Mouse (Mus musculus): ENCODE results near the gene Anp32e.
"Not testable (repeated sequence)": the region's sequence is repeated elsewhere in the genome, so short reads cannot be mapped to it uniquely, and the experiment has no call there.

Anp32e gene

GRCm38 (mm10) chr3:95928658-95929503 lies at the start of gene Anp32e:
Gene Anp32e (plus strand): TSS chr3:95929246.
- DNase-seq (ENCODE audit: low read depth), result peak; percentile 98

GRCm38 (mm10) chr3:95881979-95882815 lies 46.8 kb upstream of the Anp32e start, which contains the start of gene Ciart:
Gene Ciart (minus strand): TSS chr3:95882251.
- peak; percentile 93 for DNase-seq (ENCODE audit: low read depth)

DNA sequence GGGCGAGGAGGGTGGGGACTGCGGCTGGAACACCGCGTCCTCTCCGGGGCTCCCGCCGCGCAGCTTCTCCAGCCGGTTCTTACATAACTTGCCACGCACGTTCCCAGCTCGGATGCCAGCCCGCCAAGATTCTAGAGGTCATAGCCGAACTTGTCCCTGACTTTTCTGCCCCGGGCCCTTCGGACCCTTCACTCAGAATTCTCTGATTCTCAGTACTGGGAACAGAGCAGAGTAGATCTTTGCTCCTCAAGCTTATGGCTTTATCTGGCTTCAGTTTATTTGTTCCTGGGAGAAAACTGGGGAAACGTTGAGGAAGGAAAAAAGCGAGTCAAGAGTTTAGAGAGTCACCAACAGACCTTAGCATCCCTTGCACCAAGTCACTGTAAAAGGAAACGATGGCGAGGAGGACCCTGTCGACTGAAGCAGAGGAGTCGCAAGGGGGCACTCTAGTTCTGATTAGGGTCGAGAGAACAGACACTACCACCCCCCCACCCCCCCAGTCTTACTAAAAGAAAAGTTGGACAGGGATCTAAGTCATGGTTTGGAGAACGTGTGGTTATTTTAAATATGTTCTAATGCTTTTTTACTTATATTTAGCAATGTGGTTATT lies 46.1 kb upstream of the Anp32e start:
- DNase-seq (ENCODE audit: low read depth), result peak; percentile 79

GRCm38 (mm10) chr3:95884400-95884799 lies 44.6 kb upstream of the Anp32e start:
- DNase-seq (ENCODE audit: low read depth), result no peak

DNA sequence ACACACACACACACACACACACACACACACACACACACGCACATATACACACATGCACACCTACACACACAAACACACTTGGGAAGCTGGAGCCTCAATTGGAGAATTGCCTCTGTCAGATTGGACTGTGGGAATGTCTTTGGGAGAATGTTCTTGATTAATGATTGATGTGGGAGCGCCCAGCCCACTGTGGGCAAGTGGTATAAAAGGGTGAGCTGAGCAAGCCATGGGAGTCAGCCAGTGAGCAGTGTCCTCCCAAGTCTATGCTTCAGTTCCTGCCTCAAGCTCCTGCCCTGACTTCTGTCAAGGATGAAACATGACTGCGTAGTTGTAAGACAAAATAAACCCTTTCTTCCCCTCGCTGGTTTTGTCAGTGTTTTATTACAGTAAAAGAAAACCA lies 41.5 kb upstream of the Anp32e start:
- DNase-seq (ENCODE audit: low read depth), result no peak

GRCm38 (mm10) chr3:95889664-95890063 lies 39.4 kb upstream of the Anp32e start:
- DNase-seq (ENCODE audit: low read depth), result no peak

GRCm38 (mm10) chr3:95891211-95892065 lies 37.6 kb upstream of the Anp32e start, which contains the start of gene BC028528:
Gene BC028528 (minus strand): TSS chr3:95892005.
- no peak for DNase-seq (ENCODE audit: low read depth)

DNA sequence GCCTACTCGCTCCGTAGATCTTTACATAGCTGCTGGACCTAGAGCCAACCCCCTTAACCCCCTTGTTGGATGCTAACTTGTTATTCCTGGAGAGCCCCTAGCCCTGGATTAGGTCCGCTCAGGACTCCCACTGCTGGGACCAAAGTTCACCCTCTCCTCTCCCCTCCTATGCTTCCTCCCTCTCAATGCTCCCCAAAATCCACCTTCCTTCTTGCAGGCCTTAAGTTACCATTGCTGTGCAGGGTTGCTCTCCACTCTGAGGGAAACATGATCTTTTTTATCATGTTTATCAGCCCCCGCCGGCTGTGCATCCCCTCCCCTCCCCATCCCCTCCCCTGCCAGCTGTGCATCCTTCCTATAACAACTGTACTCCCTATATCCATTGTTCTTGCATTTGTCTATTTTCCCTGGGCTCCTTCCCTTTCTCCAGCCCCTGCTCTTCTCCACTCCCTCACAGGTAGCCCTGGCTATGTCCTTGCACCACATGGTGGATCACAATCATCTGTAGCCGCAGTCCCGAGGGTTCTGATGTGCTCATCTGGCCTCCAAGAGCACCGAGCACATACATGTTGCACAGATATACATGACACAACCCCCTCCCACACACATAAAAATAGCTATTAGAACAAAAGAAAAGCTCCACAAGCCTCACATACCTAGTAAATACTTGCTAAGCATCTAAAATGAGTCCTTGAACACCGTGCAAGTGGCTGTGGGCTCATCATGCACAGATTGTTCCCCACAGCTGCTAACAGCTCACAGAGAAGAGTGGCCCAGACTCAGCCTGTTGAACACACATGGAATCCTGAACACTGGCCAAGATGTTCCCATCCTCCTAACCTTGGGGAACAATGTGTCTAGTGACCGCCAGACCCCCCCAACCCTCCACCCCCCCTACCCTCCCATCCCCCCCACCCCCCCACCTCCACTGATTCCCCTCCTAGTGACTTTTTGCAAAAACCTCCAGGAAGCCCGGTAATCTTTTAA lies 36.7 kb upstream of the Anp32e start:
- DNase-seq (ENCODE audit: low read depth), result no peak

DNA sequence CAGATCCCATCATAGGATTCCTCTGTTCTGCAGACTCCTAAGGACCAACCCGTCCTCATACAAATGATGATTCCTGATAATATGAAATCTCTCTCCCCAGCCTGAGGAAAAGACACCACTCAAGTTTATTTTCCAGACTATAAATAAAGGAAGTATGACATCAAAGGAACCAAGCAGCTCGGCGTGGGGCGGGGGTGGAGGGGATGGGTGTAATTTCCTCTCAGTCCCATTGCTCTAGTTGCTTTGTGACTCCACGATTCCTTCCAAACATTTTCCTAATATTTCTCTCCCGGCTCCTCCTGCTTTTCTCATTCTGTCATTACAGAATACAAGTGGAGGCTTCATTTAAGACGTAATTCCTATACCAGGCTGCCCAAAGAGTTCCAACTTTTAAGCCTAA lies 35.9 kb upstream of the Anp32e start:
- DNase-seq (ENCODE audit: low read depth), result peak; percentile 57

DNA sequence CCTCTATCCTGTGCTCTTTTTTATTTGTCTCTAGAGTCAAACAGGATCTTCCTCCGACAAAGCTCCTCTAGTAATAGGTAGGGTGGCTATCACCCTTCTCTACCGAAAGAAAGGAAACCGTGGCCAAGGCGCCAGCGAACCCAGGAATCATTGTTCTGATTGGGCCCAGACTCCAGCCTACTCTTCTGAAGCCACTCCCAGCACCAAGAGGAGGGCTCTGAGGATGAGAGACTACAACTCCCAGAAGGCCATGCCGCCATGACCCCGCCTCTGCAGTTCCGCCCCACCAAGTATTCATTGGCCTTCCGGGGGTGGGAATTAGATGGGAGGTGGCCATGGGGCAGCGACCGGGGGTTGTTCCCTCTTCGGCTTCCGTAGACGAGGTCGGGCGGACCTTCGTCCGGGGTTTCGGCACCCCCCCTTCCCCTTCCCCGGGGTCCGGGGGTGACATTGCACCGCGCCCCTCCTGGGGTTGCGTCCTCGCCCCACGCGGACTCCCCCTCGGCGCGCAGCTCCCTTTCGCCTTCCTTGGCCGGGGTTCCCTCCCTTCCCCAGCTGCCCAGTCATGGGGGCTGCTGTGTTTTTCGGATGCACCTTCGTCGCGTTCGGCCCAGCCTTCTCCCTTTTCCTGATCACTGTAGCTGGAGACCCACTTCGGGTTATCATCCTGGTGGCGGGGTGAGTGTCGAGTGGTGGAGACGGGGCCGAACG lies 35.3 kb upstream of the Anp32e start, which contains the start of gene Aph1a:
Aph1a (plus strand) TSS at position 364 of the 711 bp plus-strand sequence.
- peak; percentile 97 for DNase-seq (ENCODE audit: low read depth)

DNA sequence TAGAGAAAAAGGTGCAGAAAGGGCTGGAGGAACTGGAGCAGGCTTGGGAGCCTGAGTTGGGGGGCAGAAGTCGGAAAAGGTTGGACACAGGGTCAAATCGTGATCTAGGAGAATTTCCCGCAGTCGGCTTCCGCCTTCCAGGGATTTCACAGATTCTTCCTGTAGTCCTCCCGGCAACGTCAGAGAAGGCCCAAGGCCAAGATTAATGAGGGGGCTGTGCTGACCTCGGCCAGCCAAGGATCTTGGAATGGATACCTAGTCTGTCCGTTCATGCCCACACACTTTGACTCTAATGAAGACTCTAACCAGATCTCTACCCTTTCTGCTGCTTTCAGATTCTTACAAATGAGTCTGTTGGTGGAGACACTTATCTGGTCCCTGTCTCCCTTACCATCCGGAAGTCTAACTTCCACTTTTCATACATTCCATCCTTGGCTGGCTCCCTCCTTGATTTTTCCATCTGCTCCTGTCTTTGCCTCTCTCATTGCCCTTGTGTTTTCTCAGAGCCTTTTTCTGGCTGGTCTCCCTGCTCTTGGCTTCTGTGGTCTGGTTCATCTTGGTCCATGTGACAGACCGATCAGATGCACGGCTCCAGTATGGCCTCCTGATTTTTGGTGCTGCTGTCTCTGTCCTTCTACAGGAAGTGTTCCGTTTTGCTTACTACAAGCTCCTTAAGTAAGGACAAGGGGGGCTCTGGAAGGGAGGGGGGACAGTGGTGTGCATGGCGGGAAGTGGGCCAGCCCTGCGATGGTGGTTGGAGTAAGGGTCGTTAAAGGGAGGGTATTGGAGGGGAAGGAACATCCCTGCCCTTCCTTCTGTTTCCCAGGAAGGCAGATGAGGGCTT lies 34.5 kb upstream of the Anp32e start:
- peak; percentile 45 for DNase-seq (ENCODE audit: low read depth)

- DNase-seq (ENCODE audit: low read depth), result not testable (repeated sequence)
These were observed 33.5 kb upstream of the Anp32e start for GRCm38 (mm10) chr3:95895501-95895900.

DNA sequence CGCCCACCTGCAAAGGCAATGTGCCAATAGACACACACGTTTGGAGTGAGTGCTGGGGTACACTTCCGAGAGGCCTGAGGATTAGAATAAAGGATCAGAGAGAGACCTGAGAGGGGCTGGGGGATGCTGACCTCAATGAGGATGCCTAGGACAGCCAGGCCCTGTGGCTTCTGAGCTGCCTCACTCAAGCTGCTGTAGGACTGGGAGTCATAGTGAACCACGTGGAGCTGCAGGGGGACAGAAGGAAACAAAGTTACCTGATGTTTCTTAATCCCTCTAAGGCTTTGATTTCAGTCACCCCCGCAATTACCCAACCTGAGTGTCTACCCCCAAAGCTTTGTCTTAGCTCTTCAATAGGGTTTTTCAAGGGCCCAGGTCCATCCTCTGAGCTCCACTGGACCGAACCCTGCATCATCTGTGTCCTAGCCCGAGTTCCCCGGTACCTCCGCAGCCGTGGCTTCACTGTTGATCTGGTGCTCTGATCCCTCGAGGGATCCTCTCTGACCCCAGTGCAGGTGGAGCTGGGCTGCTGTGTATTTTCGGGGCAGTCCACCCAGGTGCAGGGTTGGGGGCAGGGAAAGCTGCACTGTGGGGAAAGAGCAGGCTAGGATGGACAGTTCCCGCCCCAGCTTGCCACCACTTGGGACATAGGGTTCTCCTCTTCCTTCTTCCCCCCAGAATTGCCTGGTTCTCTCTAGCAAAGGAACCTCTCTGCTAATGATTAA lies 29.1 kb upstream of the Anp32e start:
- no peak for DNase-seq (ENCODE audit: low read depth)

GRCm38 (mm10) chr3:95901616-95902372 lies 27.3 kb upstream of the Anp32e start:
- no peak for DNase-seq (ENCODE audit: low read depth)

DNA sequence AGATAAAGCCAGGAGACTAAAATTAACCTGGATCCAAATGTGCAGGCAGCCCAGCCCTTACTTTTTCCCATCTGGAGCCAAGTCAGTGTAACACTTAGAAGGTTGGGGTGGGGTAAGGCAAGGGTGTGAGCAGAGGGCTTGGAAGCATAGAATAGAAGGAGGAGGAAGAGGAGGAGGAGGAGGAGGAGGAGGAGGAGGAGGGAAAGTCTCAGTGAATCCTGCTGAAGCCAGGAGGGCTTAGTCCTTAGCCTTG lies 26.7 kb upstream of the Anp32e start:
- DNase-seq (ENCODE audit: low read depth), result no peak

GRCm38 (mm10) chr3:95902643-95903042 lies 26.4 kb upstream of the Anp32e start:
- no peak for DNase-seq (ENCODE audit: low read depth)

GRCm38 (mm10) chr3:95903753-95904502 lies 25.1 kb upstream of the Anp32e start:
- DNase-seq (ENCODE audit: low read depth), result no peak

Data from naive thymus-derived CD4-positive, alpha-beta T cell, adult 2 months (primary cell).